In genomic region chr15:9140252-9140680, GRCm38 (mm10) we compare ENCODE assay signal across 8 mouse cellular contexts. TPM values are rescaled to one million over a fixed set of nuclear protein-coding genes. Genes with fewer than 3 reads are reported as not detected.
DNase-seq lines count a peak whose midpoint lies in the region; ATAC-seq lines count a peak whose summit lies in the region.

TSS of gene Lmbrd2 (plus strand) at chr15:9140550.

- H3K4me2 ChIP-seq in hindbrain, embryonic 13.5 days: peak within 1 kb of the TSS; percentile 83

- H3K9me3 ChIP-seq in hindbrain, embryonic 13.5 days: no peaks in the 10 kb centered on the region

- peaks cover 35% of the 10 kb centered on the region for H3K4me1 ChIP-seq in hindbrain, embryonic 13.5 days (replicated peaks)

- H3K9ac ChIP-seq in hindbrain, embryonic 13.5 days: peak within 1 kb of the TSS; percentile 89

- under 1% methylated on average over 33 of the region's 34 CpGs for WGBS in hindbrain, embryonic 13.5 days

- peak; percentile 99 for ATAC-seq in hindbrain, embryonic 13.5 days (ENCODE audit: low FRiP score)

- peak; percentile 98 for DNase-seq in NIH3T3 (ENCODE audit: low read depth)
- DNase-seq in cerebellum, postnatal 10 days: peak; percentile 98 to 99
- peak; percentile 94 to 95 for DNase-seq in frontal cortex, postnatal 14 days (ENCODE audit: low spot score in 2 of 2)
- peak; percentile 89 to 94 for DNase-seq in layer of hippocampus, postnatal 25 days (ENCODE audit: extremely low spot score in 1 of 2, low spot score in 1 of 2)
- DNase-seq in lung, postnatal 25 days (ENCODE audit: low spot score): peak; percentile 98
- DNase-seq in retina, embryonic 14.5 days (ENCODE audit: low spot score): peak; percentile 97
- DNase-seq in thymus, postnatal 4 days: peak; percentile 96

- H3K36me3 ChIP-seq in hindbrain, embryonic 13.5 days: peaks cover 26% of the 10 kb centered on the region

- H3K27me3 ChIP-seq in hindbrain, embryonic 13.5 days: no peaks in the 10 kb centered on the region

- peak within 1 kb of the TSS; percentile 85 for H3K4me3 ChIP-seq in hindbrain, embryonic 13.5 days

- peak within 1 kb of the TSS; percentile 91 for H3K27ac ChIP-seq in hindbrain, embryonic 13.5 days

RNA-seq across cellular contexts. Expression of gene Lmbrd2, which starts in this region (rescaled TPM):
- polyA plus RNA-seq in hindbrain, embryonic 13.5 days (2015; fragmentation: Nextera tagmentation; extraction: Ambion mirVana): 3.8 and 6.0 TPM in 2 replicates
- total RNA-seq in layer of hippocampus, postnatal 25 days (2021): 10 to 100 TPM; 58.7 to 59.2 TPM

Comparison
In these comparisons a context has a peak if more than half of its experiments do, and no peak if none do; other contexts are left out.
1. Peak in every context shown above with its lines: DNase-seq, ATAC-seq, H3K4me3 ChIP-seq and H3K27ac ChIP-seq.